Mouse (Mus musculus) layer of hippocampus, postnatal 36 days (tissue): ENCODE measurements at regions not wholly inside any gene's neighbourhood (a gene's known extent, or its start where the extent isn't known, plus 50 kb on each side); places are given as distances from the start of the nearest gene placed in this dataset.

Experiments used
- DNase-seq, 2 experiments: peaks; one replicate each; pipeline ENCODE4 v3.0.0; 2022

GRCm38 (mm10) chr10:8667244-8667643, 148.6 kb upstream of the Ust start:
- DNase-seq: no peak

- DNase-seq: no peak
Measured at GRCm38 (mm10) chr10:8658934-8659294, 140.3 kb upstream of the Ust start.

- no peak for DNase-seq
Measured at GRCm38 (mm10) chr10:8658024-8658933, 139.7 kb upstream of the Ust start.

- no peak for DNase-seq
Measured at GRCm38 (mm10) chr10:8657176-8658023, 138.8 kb upstream of the Ust start.

- DNase-seq: peak; percentile 6 to 9
Measured at GRCm38 (mm10) chr10:8653651-8654050, 135.0 kb upstream of the Ust start.

- DNase-seq: no peak
Measured at GRCm38 (mm10) chr10:8642266-8642665, 123.6 kb upstream of the Ust start.

- peak; percentile 35 to 36 for DNase-seq
Measured at GRCm38 (mm10) chr10:8624229-8624911, 105.7 kb upstream of the Ust start.

GRCm38 (mm10) chr10:8618676-8619075, 100.1 kb upstream of the Ust start:
- DNase-seq: no peak

GRCm38 (mm10) chr10:8615452-8616025, 96.9 kb upstream of the Ust start:
- DNase-seq: no peak

GRCm38 (mm10) chr10:8589871-8590533, 71.4 kb upstream of the Ust start:
- DNase-seq: peak; percentile 13 to 40

- DNase-seq: no peak
Measured at GRCm38 (mm10) chr10:8589106-8589505, 70.5 kb upstream of the Ust start.

GRCm38 (mm10) chr10:8584389-8584908, 65.8 kb upstream of the Ust start:
- DNase-seq: no peak

GRCm38 (mm10) chr10:8583552-8584388, 65.1 kb upstream of the Ust start:
- DNase-seq: no peak

- DNase-seq: no peak
Measured at GRCm38 (mm10) chr10:8580298-8580697, 61.7 kb upstream of the Ust start.

- peak; percentile 12 to 15 for DNase-seq
Measured at GRCm38 (mm10) chr10:8577642-8578356, 59.2 kb upstream of the Ust start.
